Mouse (Mus musculus) heart, embryonic 14.5 days (tissue): Measurements from ENCODE around the gene 4931429L15Rik. TPM values are rescaled to one million over a fixed set of nuclear protein-coding genes. Genes with fewer than 3 reads are reported as not detected.

ENCODE experiments used
- ATAC-seq: fragments of 200-750 bp; cut with Nextera tagmentation; 2 replicates; pipeline ENCODE4 v1.8.0; 2017; ENCODE audit warnings: low read depth, moderate TSS enrichment; ENCODE audit not compliant: insufficient number of reproducible peaks, insufficient read depth, low FRiP score
- H3K27ac ChIP-seq, 2 experiments: fragments of 200-500 bp in 1 of 2; fragments of 300-500 bp in 1 of 2; sonication (generic) in 1 of 2; replicated peaks in 1 of 2; 2 replicates each; pipeline ENCODE4 v1.5.1; 2012 to 2014; ENCODE audit warnings: low read depth in 2 of 2, low read length in 2 of 2, control low read depth in 1 of 2, mild to moderate bottlenecking in 1 of 2, mixed read lengths in 1 of 2; ENCODE audit not compliant: control insufficient read depth in 1 of 2, insufficient read depth in 1 of 2
- H3K27me3 ChIP-seq: fragments of 300-500 bp; sonication (generic); 2 replicates; pipeline ENCODE4 v1.6.1; 2014; ENCODE audit warnings: mild to moderate bottlenecking, low read length, control low read depth; ENCODE audit not compliant: control insufficient read depth, insufficient read depth
- H3K36me3 ChIP-seq: fragments of 300-500 bp; sonication (generic); 2 replicates; pipeline ENCODE4 v1.6.1; 2014; ENCODE audit warnings: mild to moderate bottlenecking, control low read depth, low read length, mixed read lengths; ENCODE audit not compliant: control insufficient read depth, insufficient read depth
- H3K4me1 ChIP-seq, 2 experiments: fragments of 200-500 bp in 1 of 2; fragments of 300-500 bp in 1 of 2; sonication (generic) in 1 of 2; 2 replicates each; pipeline ENCODE4 v1.6.1; 2012 to 2014; ENCODE audit warnings: low read length in 2 of 2, control low read depth in 1 of 2, mixed read lengths in 1 of 2; ENCODE audit not compliant: control insufficient read depth in 2 of 2, insufficient read depth in 2 of 2
- H3K4me2 ChIP-seq: fragments of 300-500 bp; sonication (generic); 2 replicates; pipeline ENCODE4 v1.6.1; 2014; ENCODE audit warnings: mild to moderate bottlenecking, low read length
- H3K4me3 ChIP-seq, 2 experiments: fragments of 200-500 bp in 1 of 2; fragments of 300-500 bp in 1 of 2; sonication (generic) in 1 of 2; 2 replicates each; pipeline ENCODE4 v1.5.1; 2012 to 2014; ENCODE audit warnings: low read length in 2 of 2, mild to moderate bottlenecking in 2 of 2, control low read depth in 1 of 2, low read depth in 1 of 2, moderate library complexity in 1 of 2; ENCODE audit not compliant: control insufficient read depth in 1 of 2, insufficient read depth in 1 of 2
- H3K9ac ChIP-seq: fragments of 300-500 bp; sonication (generic); 2 replicates; pipeline ENCODE4 v1.6.1; 2014; ENCODE audit warnings: mild to moderate bottlenecking, low read length
- H3K9me3 ChIP-seq: fragments of 300-500 bp; sonication (generic); 2 replicates; pipeline ENCODE4 v1.6.1; 2016; ENCODE audit warnings: low read length, control low read depth; ENCODE audit not compliant: control insufficient read depth
- WGBS: fragments of 180-500 bp; shearing (Covaris S2); extraction: QIAGEN DNeasy Blood & Tissue Kit; methylation state at CpG from one replicate; pipeline ENCODE4 v1.1.7; 2014; 5-methylcytosine and 5-hydroxymethylcytosine counted together
- polyA plus RNA-seq: library from polyadenylated mRNA; unstranded; fragments of >200 nt; fragmentation: Nextera tagmentation; extraction: Ambion mirVana; gene quantifications from 2 replicates; pipeline ENCODE4 v1.2.1, GENCODE M21; 2014

The 4931429L15Rik gene
- polyA plus RNA-seq, 1 experiment from 2014 or later: not detected

- WGBS: 2% methylated on average over 4 of the region's 4 CpGs
- no peak overlapping the region for H3K27ac ChIP-seq
Measured at GRCm38 (mm10) chr9:46314507-46314906, 5.3 kb downstream of the 4931429L15Rik start.

GRCm38 (mm10) chr9:46309121-46309520 lies 10.7 kb downstream of the 4931429L15Rik start:
- 14% methylated on average over 7 of the region's 7 CpGs for WGBS
- Histone ChIP-seq H3K9ac (no peak overlapping the region), H3K36me3 (no peaks in the 10 kb centered on the region), H3K27me3 (peaks cover 21% of the 10 kb centered on the region), H3K9me3 (no peaks in the 10 kb centered on the region), H3K4me3 (no peak overlapping the region), H3K27ac (no peak overlapping the region), H3K4me2 (no peak overlapping the region), H3K4me1 (no peaks in the 10 kb centered on the region)
- no peak for ATAC-seq

More at GRCm38 (mm10) chr9:46314507-46314906, 5.3 kb downstream of the 4931429L15Rik start:
- H3K4me1 ChIP-seq: no peaks in the 10 kb centered on the region
- no peak overlapping the region for H3K4me2 ChIP-seq
- peaks cover 3% of the 10 kb centered on the region; the same call in 1 of the 2 replicates for H3K27me3 ChIP-seq
- no peak for ATAC-seq
- no peaks in the 10 kb centered on the region for H3K36me3 ChIP-seq
- no peak overlapping the region for H3K4me3 ChIP-seq
- no peaks in the 10 kb centered on the region for H3K9me3 ChIP-seq
- H3K9ac ChIP-seq: no peak overlapping the region

GRCm38 (mm10) chr9:46302142-46302541 lies 17.6 kb downstream of the 4931429L15Rik start:
- peaks cover 4% of the 10 kb centered on the region; the same call in 1 of the 2 replicates for H3K27me3 ChIP-seq
- ATAC-seq: peak; percentile 47; the same call in 1 of the 2 replicates
- H3K36me3 ChIP-seq: peaks cover 26% of the 10 kb centered on the region
- no peaks in the 10 kb centered on the region for H3K4me1 ChIP-seq
- no peak overlapping the region for H3K4me2 ChIP-seq
- H3K9me3 ChIP-seq: no peaks in the 10 kb centered on the region
- no peak overlapping the region for H3K4me3 ChIP-seq
- 3% methylated on average over 2 of the region's 2 CpGs for WGBS
- no peak overlapping the region for H3K27ac ChIP-seq
- no peak overlapping the region for H3K9ac ChIP-seq

GRCm38 (mm10) chr9:46298381-46298780 lies 21.4 kb downstream of the 4931429L15Rik start:
- H3K4me3 ChIP-seq: no peak overlapping the region
- no peaks in the 10 kb centered on the region for H3K4me1 ChIP-seq
- WGBS: 75% methylated on average over 4 of the region's 4 CpGs
- no peak overlapping the region for H3K27ac ChIP-seq
- H3K9ac ChIP-seq: no peak overlapping the region
- H3K27me3 ChIP-seq: no peaks in the 10 kb centered on the region
- H3K9me3 ChIP-seq: no peaks in the 10 kb centered on the region
- H3K36me3 ChIP-seq: peaks cover 59% of the 10 kb centered on the region
- ATAC-seq: no peak
- H3K4me2 ChIP-seq: no peak overlapping the region

- peak within 1 kb of the TSS; percentile 73 for H3K4me2 ChIP-seq
- ATAC-seq: peak; percentile 80
- H3K9me3 ChIP-seq: no peaks in the 10 kb centered on the region
- peak within 1 kb of the TSS; percentile 85 to 88 for H3K4me3 ChIP-seq
- no peaks in the 10 kb centered on the region for H3K27me3 ChIP-seq
- peaks cover 62% of the 10 kb centered on the region for H3K36me3 ChIP-seq
- H3K9ac ChIP-seq: peak within 1 kb of the TSS; percentile 90
- H3K4me1 ChIP-seq: peaks cover 0 to 8% of the 10 kb centered on the region in 2 experiments; a peak in 2 of 4 replicates
- under 1% methylated on average over 55 of the region's 55 CpGs for WGBS
- peak within 1 kb of the TSS; percentile 42 to 80 for H3K27ac ChIP-seq
Measured at GRCm38 (mm10) chr9:46282631-46283436, 37.0 kb downstream of the 4931429L15Rik start, which contains the start of gene Bud13. Gene Bud13, plus strand, starts transcription at chr9:46283008.

GRCm38 (mm10) chr9:46274494-46274893 lies 45.3 kb downstream of the 4931429L15Rik start:
- peaks cover 16% of the 10 kb centered on the region for H3K27me3 ChIP-seq

GRCm38 (mm10) chr9:46272677-46273454 lies 46.9 kb downstream of the 4931429L15Rik start, which contains the start of gene Zpr1:
Gene Zpr1, plus strand, starts transcription at chr9:46273064.
- peak within 1 kb of the TSS; percentile 83 for H3K4me2 ChIP-seq
- peak within 1 kb of the TSS; percentile 12 to 40; a peak in 3 of 4 replicates for H3K27ac ChIP-seq
- peak within 1 kb of the TSS; percentile 84 for H3K9ac ChIP-seq
- 5% methylated on average over 45 of the region's 45 CpGs for WGBS
- no peaks in the 10 kb centered on the region for H3K9me3 ChIP-seq
- H3K27me3 ChIP-seq: peaks cover 28% of the 10 kb centered on the region
- peak; percentile 87 for ATAC-seq
- peak within 1 kb of the TSS; percentile 61 to 90 for H3K4me3 ChIP-seq
- H3K4me1 ChIP-seq: peaks cover 4 to 7% of the 10 kb centered on the region in 2 experiments; a peak in 2 of 4 replicates
- H3K36me3 ChIP-seq: peaks cover 34% of the 10 kb centered on the region

More at GRCm38 (mm10) chr9:46274494-46274893, 45.3 kb downstream of the 4931429L15Rik start:
- Histone ChIP-seq H3K4me3 (no peak overlapping the region), H3K9me3 (no peaks in the 10 kb centered on the region), H3K9ac (no peak overlapping the region), H3K36me3 (peaks cover 50% of the 10 kb centered on the region), H3K4me1 (peaks cover 4 to 7% of the 10 kb centered on the region in 2 experiments; a peak in 2 of 4 replicates), H3K4me2 (no peak overlapping the region), H3K27ac (no peak overlapping the region)
- 64% methylated on average over 9 of the region's 9 CpGs for WGBS
- no peak for ATAC-seq
